Mouse (Mus musculus) ovary, adult 18-20 months (tissue): ENCODE data around the gene Gpatch2l.

Experiments
- DNase-seq: peaks from one replicate; pipeline ENCODE4 v3.0.0; 2022; ENCODE audit warnings: low spot score, mixed read lengths

The Gpatch2l gene

DNA sequence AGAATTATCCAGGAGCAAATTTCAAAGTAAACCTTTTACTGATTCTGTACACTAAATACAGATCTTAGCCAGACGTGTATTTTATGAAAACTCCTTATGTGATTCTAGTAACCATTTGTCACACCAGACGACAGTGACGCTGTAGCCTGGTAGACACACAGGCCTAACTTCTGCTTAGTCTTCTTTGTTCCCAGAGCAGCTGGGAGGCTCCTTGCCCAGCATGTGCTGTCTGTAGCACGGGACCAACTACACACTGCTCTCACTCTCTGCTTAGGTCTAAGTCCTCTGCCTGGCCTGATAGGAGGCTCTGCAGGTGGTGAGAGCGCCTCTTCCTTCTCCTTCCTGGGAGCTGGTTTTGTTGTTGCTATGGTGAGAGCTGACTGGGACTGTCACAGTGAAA is 35.2 kb downstream of the Gpatch2l start:
- DNase-seq = no peak

DNA sequence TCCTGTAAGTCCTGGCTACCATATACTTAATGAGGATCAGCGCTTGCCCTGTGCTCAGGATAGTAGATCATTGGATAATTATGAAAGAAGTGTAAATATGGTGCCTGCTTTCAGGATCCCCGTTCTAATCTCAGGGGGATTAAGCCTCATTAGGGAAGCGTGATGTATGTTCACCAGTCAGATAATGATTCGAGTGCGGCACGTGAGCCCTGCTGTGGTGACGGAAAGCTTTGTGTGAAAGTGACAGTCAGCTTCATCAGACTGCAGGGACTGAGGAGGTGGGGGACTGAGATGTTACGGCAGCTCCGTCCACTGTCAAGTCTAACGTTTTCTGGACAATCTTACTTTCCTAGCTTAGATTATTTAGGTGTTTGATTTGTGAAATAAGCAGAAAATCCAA is 38.3 kb downstream of the Gpatch2l start:
- no peak for DNase-seq

DNA sequence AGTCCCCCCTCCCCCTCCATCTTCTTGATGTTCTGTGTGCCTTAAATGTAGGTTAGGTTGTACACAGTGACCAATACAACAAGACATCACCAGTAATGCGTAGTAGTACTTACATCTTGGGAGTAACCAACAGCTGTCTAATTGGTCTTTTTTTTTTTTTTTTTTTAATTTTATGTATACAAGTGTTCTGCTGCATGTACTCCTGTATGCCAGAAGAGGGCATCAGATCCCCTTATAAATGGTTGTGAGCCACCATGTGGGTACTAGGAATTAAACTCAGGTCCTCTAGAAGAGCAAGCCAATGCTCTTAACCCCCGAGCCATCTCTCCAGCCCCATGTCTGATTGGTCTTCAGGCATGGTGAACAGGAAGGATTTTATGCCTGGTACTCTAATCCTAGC is 44.0 kb downstream of the Gpatch2l start:
- DNase-seq = no peak

DNA sequence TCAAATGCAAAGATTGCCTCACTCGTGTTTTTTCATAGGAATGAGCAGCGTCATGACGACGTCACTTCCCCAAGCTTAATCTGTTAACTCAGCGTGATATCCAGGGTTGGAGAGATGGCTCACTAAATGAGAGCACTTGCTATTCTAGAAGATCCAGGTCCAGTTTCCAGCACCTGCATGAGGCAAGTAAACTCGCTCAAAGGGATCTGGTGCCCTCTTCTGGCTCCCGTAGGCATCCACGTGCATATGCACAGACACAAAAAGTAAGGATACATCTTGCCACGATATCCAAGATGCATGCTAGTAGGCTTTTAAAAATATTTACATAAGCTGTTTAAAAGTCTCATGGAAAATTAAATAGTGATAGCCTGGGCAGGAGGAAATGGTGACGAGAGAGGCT is 55.8 kb downstream of the Gpatch2l start:
- no peak for DNase-seq

DNA sequence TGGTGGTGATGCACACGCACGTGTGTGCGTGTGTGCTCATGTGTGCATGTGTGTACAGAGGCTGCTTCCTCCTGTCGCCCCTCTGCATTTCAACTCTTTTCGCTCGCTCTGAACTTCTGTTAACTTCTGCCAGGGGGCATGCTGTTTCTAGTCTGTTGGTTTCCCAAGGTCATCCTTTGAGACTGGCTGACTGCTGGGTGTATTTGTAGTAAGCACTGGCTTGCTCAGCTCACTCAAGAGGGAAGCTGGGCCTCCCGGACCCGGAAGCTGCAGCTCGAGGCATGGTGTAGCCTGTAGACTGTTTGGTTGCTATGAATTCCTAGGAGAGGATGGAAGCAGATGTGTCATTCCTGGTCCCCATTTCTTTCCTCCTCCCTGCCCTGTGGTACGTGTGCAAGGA is 61.3 kb downstream of the Gpatch2l start:
- DNase-seq = no peak

DNA sequence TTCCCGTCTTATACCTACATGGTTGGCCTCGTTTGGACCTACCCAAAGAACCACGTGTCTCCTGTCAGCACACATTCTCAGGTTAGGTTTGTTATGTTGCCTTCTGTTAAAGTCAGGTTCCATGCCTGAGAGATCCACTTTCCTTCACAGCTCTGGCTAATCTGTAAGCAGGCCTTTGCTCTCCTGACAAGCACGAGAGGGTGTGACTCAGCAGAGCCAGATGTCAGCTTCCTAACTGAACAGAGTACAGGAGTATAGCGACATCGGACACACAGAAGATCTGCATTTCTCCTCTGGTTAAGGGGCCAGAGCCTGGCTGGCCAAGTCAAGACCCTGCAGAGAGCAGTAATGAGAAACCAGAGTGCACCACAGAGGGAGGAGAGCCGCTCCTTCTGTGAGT is 63.4 kb downstream of the Gpatch2l start:
- DNase-seq = no peak

DNA sequence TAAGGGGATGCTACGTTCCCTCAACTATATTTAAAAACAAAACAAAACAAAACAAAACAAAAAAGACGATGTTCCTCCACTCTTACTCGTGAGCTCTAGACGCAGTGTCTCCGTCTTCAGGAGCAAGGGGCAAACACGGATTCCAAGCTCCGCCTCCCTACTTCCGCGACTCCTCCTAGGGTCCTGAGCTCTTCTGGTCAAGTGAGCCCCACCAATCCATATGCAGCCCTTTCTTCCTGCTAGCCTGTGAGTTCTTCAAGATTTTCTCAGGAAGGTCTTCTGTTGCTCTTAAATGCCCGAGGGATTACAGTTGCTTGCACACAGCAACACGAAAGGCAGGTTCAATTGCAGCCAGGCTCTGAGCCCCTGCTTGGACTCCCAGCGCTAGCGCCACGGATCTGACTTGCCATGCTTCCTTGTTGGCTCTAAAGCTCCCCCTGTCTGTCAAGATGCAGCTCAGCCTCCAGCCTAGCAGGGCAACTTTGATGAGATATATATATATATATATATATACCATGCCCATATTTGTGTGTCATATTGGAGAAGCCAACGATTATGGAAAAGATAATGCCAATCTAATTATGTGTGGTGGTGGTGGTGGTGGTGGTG is 64.1 kb downstream of the Gpatch2l start:
- no peak for DNase-seq

DNA sequence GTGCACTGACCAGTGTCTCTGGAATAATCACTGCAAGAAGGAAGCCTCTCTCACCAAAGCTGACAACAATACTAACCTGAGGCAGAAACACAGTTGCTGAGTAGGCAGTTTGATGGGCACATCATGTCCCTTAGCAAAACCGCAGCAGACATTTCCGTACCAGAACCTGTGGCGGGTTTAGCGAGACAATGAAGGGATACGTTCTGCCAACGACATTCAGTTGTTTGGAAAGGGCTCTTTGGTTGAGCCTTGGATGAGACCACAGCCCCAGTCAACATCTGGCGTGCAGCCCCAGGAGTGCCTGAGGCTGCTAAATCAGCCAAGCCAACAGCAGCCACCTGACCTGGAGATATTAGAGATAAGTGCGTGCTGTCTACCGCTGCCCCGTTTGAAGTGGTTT is 67.8 kb downstream of the Gpatch2l start:
- DNase-seq = no peak

DNA sequence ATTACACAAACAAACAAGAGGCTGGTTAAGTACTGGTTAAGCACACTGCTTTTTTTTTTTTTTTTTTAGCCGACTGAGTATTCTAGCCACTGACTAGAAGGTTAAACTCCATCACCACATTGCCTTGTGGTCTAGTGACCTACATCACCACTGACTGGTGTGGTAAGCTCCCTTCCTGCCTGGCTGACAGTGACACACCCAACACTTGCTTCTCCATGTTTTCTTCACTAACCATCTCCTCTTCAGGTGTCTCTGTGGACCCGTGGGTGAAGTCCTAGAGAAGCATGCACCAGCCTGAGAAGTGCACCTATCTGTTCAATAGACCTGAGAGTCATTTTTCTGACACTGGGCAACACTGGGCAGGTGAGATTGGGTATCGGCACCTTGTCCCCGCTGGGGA is 68.2 kb downstream of the Gpatch2l start:
- DNase-seq = no peak

DNA sequence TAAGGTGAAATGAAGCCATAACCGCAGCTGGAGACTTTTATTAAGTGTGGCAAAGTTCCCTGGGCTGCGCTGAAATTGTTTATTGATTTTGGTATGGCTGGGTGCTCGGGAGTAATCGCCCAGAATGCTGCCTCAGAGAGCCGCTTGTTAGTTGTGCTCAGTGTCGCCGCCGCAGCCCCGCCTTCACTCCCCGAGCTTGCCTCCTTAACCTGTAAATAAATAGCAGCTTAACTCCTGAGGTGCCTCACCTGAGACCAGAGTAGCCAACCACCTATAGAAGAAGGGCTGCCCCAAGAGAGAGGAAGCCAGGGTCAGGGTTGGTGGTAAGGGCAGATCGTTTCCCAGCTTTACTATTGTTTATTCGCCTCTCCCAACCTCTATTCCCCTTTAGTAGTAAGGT is 79.0 kb downstream of the Gpatch2l start:
- no peak for DNase-seq

DNA sequence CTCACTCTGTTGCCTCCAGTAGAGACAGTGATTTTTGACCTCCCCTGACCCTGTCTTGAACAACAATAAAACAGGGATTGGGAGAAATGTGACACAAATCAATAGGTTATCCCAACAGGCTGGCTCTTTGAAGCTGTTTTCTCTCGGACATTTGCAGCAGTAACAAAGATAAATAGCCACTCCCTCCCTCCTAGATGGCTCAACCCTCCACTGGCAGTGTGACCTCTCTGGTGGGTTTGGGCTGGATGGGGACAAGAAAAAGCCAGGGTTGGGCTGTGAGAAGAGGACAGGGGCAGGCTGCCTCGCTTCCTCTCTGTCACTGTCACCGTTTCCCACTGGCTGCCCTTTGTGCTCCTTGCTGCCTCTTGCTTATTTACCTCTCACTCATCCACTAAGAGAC is 82.6 kb downstream of the Gpatch2l start:
- no peak for DNase-seq

DNA sequence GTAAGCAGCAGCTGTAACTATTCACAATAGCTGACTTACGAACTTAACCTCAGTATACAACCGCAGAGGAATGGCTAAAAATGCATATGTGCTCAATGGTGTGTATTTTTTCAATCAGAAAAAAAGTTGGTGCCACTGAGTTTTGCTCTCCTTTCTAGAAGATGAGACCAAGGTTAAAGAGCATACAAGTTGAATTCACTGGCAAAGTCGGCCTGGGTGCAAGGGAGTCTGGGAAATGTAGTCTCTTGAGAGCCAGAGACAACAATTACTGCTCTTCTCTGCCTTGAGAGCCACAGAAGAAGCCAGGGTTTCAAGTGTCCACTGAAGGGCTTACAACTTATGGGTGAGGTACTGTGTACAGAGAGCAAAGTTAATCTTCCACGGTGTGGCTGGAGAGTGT is 88.2 kb downstream of the Gpatch2l start:
- DNase-seq = no peak

DNA sequence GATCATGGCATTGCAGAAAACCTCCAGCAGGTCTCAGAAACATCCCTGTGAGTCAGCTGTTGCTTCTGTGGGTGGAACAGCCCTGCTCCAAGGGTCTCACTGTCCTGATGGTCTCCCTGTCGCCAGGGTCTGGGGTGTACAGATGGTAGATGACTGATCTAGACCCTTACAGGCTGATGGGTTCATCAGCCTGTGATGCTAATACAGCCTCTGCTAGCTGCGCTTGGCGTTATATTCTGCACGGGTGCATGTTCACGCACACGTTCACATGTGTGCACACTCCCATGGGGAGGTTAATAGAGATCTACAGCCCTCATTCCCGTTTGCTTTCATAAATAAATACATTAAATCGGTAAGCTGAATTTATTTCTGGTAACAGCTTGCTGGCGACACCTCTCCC is 89.0 kb downstream of the Gpatch2l start:
- DNase-seq = no peak

DNA sequence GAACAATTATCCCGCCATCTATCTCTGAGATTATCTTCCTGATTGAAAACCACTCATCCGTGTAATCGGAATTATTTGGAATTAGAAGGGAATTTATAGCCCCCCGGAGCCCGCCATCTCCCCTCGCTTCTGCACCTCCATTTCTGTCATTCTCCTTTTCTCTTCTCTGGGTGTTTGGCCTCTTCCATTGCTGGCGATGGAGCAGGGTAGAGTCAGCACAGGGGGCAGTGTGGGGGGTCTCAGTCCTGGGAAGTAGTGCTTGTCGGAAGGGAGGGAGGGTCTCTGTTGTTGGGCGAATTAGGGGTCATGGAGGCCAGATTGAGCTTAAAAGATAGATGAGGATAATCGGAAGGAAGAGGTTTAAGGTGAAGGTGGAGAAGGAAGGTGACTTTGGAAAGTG is 89.6 kb downstream of the Gpatch2l start:
- DNase-seq = no peak

DNA sequence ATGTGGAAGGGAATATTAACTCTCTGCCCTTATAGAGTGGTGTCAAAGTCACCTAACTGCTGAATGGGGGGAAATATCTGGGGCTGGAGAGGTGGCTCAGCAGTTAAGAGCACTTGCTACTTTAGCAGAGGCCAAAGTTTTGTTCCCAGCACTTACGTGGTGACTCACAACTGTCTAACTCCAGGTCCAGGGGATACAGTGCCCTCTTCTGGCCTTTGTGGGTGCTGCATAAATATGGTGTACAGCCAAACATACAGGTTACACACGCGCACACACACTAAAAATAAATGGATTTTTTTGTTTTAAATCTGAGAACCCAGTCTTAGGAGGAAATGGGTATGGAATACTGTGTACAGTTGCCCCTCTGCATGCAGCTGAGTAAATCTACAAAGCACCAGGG is 94.6 kb downstream of the Gpatch2l start:
- DNase-seq = no peak

DNA sequence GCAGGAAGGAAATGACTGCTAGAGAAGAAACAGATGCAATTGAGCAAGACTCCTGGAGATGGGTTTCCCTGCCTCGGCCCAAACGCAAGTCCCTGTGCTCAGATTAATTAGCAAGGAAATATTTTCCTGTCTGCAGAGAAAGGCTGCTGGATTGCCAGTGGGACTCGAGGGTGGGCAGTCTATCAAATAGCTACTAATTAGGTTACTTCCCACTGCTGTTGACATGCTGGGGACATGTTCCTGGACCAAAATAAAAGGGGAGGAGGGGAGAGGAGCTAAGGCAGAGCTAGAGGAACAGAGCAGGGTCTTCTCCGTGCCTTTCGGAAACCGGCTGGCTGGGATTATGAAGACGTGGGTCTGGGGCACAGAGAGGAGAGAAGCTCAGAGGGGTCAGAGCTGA is 95.2 kb downstream of the Gpatch2l start:
- DNase-seq = no peak
